Mouse (Mus musculus) midbrain, embryonic 14.5 days (tissue): Measurements from ENCODE around the gene Ankrd33b. TPM values are rescaled to one million over a fixed set of nuclear protein-coding genes. Genes with fewer than 3 reads are reported as not detected.

Source experiments
- ATAC-seq: fragments of 200-750 bp; cut with Nextera tagmentation; 2 replicates; pipeline ENCODE4 v1.8.0; 2017; ENCODE audit warnings: moderate number of reproducible peaks, moderate library complexity; ENCODE audit not compliant: low FRiP score, low TSS enrichment
- DNase-seq: peaks from one replicate; pipeline ENCODE4 v3.0.0-alpha.2; 2015
- H3K27ac ChIP-seq: fragments of 300-500 bp; sonication (generic); replicated peaks from 2 replicates; pipeline ENCODE4 v1.5.1; 2014; ENCODE audit warnings: mild to moderate bottlenecking, low read depth, low read length, moderate library complexity
- H3K27me3 ChIP-seq: fragments of 300-500 bp; sonication (generic); 2 replicates; pipeline ENCODE4 v1.6.1; 2014; ENCODE audit warnings: low read length, control low read depth, mixed read lengths; ENCODE audit not compliant: control insufficient read depth, insufficient read depth
- H3K36me3 ChIP-seq: fragments of 300-500 bp; sonication (generic); 2 replicates; pipeline ENCODE4 v1.6.1; 2014; ENCODE audit warnings: low read length, control low read depth; ENCODE audit not compliant: control insufficient read depth, insufficient read depth
- H3K4me1 ChIP-seq: fragments of 300-500 bp; sonication (generic); 2 replicates; pipeline ENCODE4 v1.6.1; 2014; ENCODE audit warnings: mild to moderate bottlenecking, antibody characterized with exemption, low read length, control low read depth; ENCODE audit not compliant: control insufficient read depth, insufficient read depth
- H3K4me2 ChIP-seq: fragments of 300-500 bp; sonication (generic); 2 replicates; pipeline ENCODE4 v1.6.1; 2014; ENCODE audit warnings: mild to moderate bottlenecking, low read length, moderate library complexity
- H3K4me3 ChIP-seq: fragments of 300-500 bp; sonication (generic); replicated peaks from 2 replicates; pipeline ENCODE4 v1.5.1; 2014; ENCODE audit warnings: low read depth, low read length
- H3K9ac ChIP-seq: fragments of 300-500 bp; sonication (generic); replicated peaks from 2 replicates; pipeline ENCODE4 v1.6.1; 2014; ENCODE audit warnings: mild to moderate bottlenecking, low read length, moderate library complexity
- H3K9me3 ChIP-seq: fragments of 300-500 bp; sonication (generic); 2 replicates; pipeline ENCODE4 v1.6.1; 2016; ENCODE audit warnings: low read length, control low read depth, mixed read lengths; ENCODE audit not compliant: control insufficient read depth
- WGBS: fragments of 180-500 bp; shearing (Covaris S2); extraction: QIAGEN DNeasy Blood & Tissue Kit; methylation state at CpG from one replicate; pipeline ENCODE4 v1.1.7; 2014; 5-methylcytosine and 5-hydroxymethylcytosine counted together
- polyA plus RNA-seq: library from polyadenylated mRNA; unstranded; fragments of >200 nt; fragmentation: Nextera tagmentation; extraction: Ambion mirVana; gene quantifications from 2 replicates; pipeline ENCODE4 v1.2.1, GENCODE M21; 2014

Ankrd33b gene
- 0.18 and 0.64 TPM in 2 replicates for polyA plus RNA-seq

GRCm38 (mm10) chr15:31367481-31368200 lies at the start of gene Ankrd33b:
Gene Ankrd33b, minus strand, starts transcription at chr15:31367726.
- DNase-seq: peak; percentile 66
- Histone ChIP-seq H3K36me3 (no peaks in the 10 kb centered on the region), H3K9me3 (no peaks in the 10 kb centered on the region), H3K27ac (no peak within 1 kb of the TSS), H3K4me3 (peak within 1 kb of the TSS; percentile 43), H3K9ac (peak within 1 kb of the TSS; percentile 48), H3K4me2 (peak within 1 kb of the TSS; percentile 99), H3K4me1 (peaks cover 9% of the 10 kb centered on the region), H3K27me3 (peaks cover 47% of the 10 kb centered on the region)
- whole genome bisulfite sequencing: under 1% methylated on average over 49 of the region's 49 CpGs
- ATAC-seq: no peak; the same call in 1 of the 2 replicates

GRCm38 (mm10) chr15:31415181-31415580 lies 47.7 kb upstream of the Ankrd33b start:
- 75% methylated on average over 4 of the region's 4 CpGs for WGBS
- H3K9me3 ChIP-seq: no peaks in the 10 kb centered on the region
- no peak overlapping the region for H3K27ac ChIP-seq
- DNase-seq: no peak
- no peaks in the 10 kb centered on the region for H3K36me3 ChIP-seq
- H3K4me1 ChIP-seq: no peaks in the 10 kb centered on the region
- no peak overlapping the region for H3K4me2 ChIP-seq
- no peaks in the 10 kb centered on the region for H3K27me3 ChIP-seq
- H3K4me3 ChIP-seq: no peak overlapping the region
- H3K9ac ChIP-seq: no peak overlapping the region
- ATAC-seq: no peak

GRCm38 (mm10) chr15:31414179-31414898 lies 46.8 kb upstream of the Ankrd33b start:
- 54% methylated on average over 6 of the region's 6 CpGs for WGBS
- H3K9me3 ChIP-seq: no peaks in the 10 kb centered on the region

GRCm38 (mm10) chr15:31413662-31414061 lies 46.1 kb upstream of the Ankrd33b start:
- Histone ChIP-seq H3K36me3 (no peaks in the 10 kb centered on the region), H3K9ac (no peak overlapping the region), H3K4me1 (no peaks in the 10 kb centered on the region), H3K27ac (no peak overlapping the region), H3K27me3 (no peaks in the 10 kb centered on the region), H3K4me2 (no peak overlapping the region), H3K9me3 (no peaks in the 10 kb centered on the region), H3K4me3 (no peak overlapping the region)
- ATAC-seq (no peak), DNase-seq (no peak)
- 85% methylated on average over 6 of the region's 6 CpGs for WGBS

More at GRCm38 (mm10) chr15:31414179-31414898, 46.8 kb upstream of the Ankrd33b start:
- H3K4me3 ChIP-seq: no peak overlapping the region
- DNase-seq (no peak), ATAC-seq (no peak)
- H3K27me3 ChIP-seq: no peaks in the 10 kb centered on the region
- H3K4me1 ChIP-seq: no peaks in the 10 kb centered on the region
- no peak overlapping the region for H3K9ac ChIP-seq
- no peak overlapping the region for H3K4me2 ChIP-seq
- no peak overlapping the region for H3K27ac ChIP-seq
- H3K36me3 ChIP-seq: no peaks in the 10 kb centered on the region

GRCm38 (mm10) chr15:31412933-31413332 lies 45.4 kb upstream of the Ankrd33b start:
- Histone ChIP-seq H3K9me3 (no peaks in the 10 kb centered on the region), H3K9ac (no peak overlapping the region), H3K4me3 (no peak overlapping the region), H3K36me3 (no peaks in the 10 kb centered on the region), H3K4me2 (no peak overlapping the region), H3K27me3 (no peaks in the 10 kb centered on the region), H3K27ac (no peak overlapping the region), H3K4me1 (no peaks in the 10 kb centered on the region)
- ATAC-seq (no peak), DNase-seq (no peak)
- 59% methylated on average over 3 of the region's 3 CpGs for WGBS

GRCm38 (mm10) chr15:31412436-31412835 lies 44.9 kb upstream of the Ankrd33b start:
- ATAC-seq (no peak), DNase-seq (no peak)
- no peak overlapping the region for H3K9ac ChIP-seq
- WGBS: 86% methylated on average over 6 of the region's 6 CpGs
- H3K4me2 ChIP-seq: no peak overlapping the region
- H3K4me1 ChIP-seq: no peaks in the 10 kb centered on the region
- no peaks in the 10 kb centered on the region for H3K27me3 ChIP-seq
- no peak overlapping the region for H3K4me3 ChIP-seq
- H3K36me3 ChIP-seq: no peaks in the 10 kb centered on the region
- no peaks in the 10 kb centered on the region for H3K9me3 ChIP-seq
- no peak overlapping the region for H3K27ac ChIP-seq

- Histone ChIP-seq H3K27me3 (no peaks in the 10 kb centered on the region), H3K4me1 (peaks cover 5% of the 10 kb centered on the region; the same call in 1 of the 2 replicates), H3K9me3 (no peaks in the 10 kb centered on the region), H3K36me3 (no peaks in the 10 kb centered on the region), H3K27ac (no peak overlapping the region), H3K4me2 (no peak overlapping the region), H3K9ac (no peak overlapping the region), H3K4me3 (no peak overlapping the region)
- ATAC-seq (no peak), DNase-seq (no peak)
- WGBS: 86% methylated on average over 4 of the region's 4 CpGs
Measured at GRCm38 (mm10) chr15:31407490-31407889, 40.0 kb upstream of the Ankrd33b start.

GRCm38 (mm10) chr15:31406881-31407280 lies 39.4 kb upstream of the Ankrd33b start:
- Histone ChIP-seq H3K9ac (no peak overlapping the region), H3K27me3 (no peaks in the 10 kb centered on the region), H3K9me3 (no peaks in the 10 kb centered on the region), H3K27ac (no peak overlapping the region), H3K36me3 (no peaks in the 10 kb centered on the region), H3K4me2 (no peak overlapping the region), H3K4me3 (no peak overlapping the region), H3K4me1 (peaks cover 9% of the 10 kb centered on the region; the same call in 1 of the 2 replicates)
- 88% methylated on average over 5 of the region's 5 CpGs for WGBS
- DNase-seq (no peak), ATAC-seq (no peak)
